Mouse (Mus musculus): Measurements from ENCODE around the gene Nup93.
A peak's percentile ranks its signal among the peaks of the same experiment; 100 is the strongest.

Gene Nup93

DNA sequence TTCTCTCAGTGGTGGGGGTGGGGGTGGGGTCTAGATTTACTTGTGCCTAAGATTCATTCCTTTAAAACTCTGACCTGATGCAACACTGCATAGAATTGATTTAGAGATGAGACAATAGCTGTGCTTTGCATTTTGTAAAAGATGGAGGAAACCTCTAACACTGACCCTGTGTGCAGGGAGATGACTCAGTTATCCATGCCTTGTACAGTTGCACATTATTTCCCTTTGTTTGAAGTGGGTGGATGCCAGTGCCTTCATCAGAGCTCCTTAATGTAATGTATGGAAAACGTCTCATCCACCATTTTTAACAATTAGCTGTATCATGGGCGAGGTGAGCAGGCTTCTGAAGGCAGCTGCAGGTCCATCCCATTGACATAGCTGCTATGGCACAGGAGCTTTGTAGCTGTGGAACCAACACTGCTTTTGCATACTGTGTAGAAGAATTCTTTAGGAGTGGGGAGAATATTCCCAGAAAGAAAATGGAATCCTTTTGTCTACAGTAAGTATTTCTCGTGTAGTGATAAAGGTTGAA lies 54.1 kb downstream of the Nup93 start:
- no peak for DNase-seq (ENCODE audit: low read depth, low spot score)

GRCm38 (mm10) chr8:94270309-94270708 lies 55.9 kb downstream of the Nup93 start:
- no peak for DNase-seq (ENCODE audit: low read depth, low spot score)

DNA sequence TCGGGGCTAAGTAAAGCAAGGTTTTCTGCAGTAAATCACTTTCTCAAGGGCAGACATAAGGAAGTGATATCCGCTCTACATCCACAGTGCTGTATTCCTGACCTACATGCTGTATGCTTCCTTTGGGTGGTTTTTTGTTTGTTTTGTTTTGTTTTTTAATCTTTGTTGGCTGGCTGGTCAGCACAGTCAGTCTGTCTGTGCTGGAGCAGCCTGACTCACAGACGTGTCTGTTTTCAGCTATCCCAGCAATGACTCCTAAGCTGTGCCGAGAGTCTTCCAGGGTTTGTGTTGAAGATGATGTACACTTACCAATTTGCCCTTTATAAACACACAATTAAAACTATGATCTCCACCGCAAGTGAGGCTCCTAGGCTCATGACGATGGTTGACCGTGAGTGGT lies 56.7 kb downstream of the Nup93 start:
- DNase-seq (ENCODE audit: low read depth, low spot score): no peak

DNA sequence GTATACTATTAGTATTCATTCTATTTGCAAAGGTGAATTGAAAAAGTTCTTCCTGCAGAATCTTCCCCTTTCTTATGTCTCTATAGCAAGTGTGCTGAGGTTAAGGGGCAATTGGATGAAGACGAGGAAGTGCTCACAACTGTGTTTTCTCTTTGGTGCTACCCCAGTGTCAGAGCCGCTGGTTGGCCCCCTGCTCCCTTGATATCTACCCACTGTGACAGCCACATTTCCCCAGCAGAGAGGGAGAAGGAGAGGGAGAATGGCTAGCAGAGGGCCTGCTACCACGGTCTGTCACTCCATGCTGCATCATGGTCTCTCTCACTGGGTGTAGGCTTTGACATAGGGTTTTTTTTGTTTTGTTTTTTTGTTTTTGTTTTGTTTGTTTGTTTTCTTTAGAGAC lies 58.2 kb downstream of the Nup93 start:
- no peak for DNase-seq (ENCODE audit: low read depth, low spot score)

DNA sequence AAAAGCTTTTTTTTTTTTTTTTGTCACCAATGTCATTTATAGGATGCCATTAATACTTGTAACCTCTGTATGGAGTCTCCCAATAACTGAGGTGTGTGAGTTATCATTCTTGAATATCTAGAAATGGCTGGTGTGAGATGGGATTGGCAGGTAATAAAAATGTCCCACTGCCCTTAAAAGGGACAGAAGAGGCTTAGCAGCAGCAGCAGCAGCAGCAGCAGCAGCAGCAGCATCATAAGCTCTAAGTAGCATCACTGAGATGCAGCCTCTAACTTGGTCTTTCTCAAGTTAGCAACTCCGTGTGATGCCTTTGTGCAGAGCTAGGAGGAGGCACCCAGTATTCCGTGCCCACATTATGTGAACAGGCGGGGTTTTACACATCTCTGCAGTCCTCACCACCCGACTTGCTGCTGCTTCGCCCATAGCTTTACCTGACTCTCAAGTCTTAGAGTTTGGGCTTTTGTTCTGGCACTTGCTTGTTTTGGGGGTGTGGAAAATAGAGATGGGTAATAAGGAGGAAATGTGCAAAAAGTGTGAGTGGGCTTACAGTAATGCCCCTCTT lies 59.0 kb downstream of the Nup93 start:
- DNase-seq (ENCODE audit: low read depth, low spot score): no peak

DNA sequence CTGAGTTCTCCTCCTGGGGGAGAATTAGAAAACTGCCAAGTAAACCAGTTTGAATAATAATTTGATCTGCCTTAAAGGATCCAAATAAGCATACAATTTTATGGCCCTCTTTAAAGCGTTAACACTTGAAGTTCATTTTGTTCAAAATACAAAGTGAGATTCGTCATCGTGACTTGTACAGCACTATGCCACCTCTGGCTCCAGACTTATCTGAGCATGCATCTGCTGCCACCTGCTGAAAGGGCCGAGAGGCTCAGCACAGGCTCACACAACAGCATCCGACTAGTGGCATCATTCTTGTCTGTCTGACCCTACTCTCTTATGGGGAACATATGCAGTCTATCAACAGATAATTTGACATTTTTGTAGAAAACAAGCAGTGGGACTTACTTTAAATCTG lies 59.7 kb downstream of the Nup93 start:
- peak; percentile 29 for DNase-seq (ENCODE audit: low read depth, low spot score)

GRCm38 (mm10) chr8:94278295-94278694 lies 63.9 kb downstream of the Nup93 start:
- peak; percentile 39 for DNase-seq (ENCODE audit: low read depth, low spot score)

DNA sequence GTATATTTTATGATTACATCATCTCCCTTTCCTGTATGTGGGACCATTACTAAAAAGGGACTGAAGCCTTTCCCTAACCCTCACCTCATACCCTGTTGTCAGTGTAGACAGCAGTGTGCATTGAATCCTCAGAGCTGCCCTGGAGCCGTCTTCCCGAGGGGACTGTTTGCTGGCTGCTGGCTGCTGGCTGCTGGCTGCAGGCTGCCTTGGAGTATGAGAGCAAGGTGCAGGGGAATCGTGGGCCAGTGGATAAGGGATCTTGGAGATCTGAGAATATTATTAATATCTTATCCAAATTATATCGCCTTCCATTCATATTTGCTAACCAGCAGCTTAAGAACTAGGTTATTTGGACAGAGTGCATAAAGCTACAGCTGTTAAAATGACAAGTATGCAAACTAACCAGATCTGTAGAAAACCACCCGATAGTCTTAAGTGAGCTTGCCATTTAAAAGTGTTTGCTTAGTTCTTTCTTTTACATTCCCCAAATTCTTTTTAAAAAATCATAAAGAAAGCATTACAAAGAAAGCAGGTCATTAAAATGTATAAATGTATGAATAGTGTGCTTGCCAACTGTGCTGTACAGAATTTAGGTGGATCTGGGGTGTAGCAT lies 65.7 kb downstream of the Nup93 start:
- DNase-seq (ENCODE audit: low read depth, low spot score): no peak

DNA sequence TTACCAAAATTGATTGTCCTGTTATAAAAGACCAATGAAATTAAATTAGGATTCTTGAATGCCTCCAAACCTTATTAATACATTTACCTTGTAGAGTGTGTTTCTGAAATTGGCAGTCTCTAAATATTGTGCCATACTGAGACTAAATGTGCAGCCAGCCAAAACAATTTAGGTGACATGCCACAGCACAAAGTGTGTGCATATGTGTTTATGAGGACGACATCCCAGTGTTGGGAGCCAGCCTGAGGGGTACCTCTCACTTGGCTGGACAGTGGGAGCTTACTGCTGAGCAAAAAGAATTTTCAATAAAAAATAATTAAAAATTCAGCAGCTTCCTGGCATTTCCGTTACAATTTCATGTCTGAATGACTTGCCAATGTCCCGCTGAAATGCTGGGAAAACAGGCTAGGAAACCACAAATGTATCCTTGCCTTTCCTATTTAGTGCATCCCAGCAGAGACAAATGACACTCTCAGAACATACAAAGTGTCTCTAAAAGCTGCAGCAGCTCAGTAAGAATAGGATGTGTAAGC lies 68.2 kb downstream of the Nup93 start:
- DNase-seq (ENCODE audit: low read depth, low spot score): no peak

DNA sequence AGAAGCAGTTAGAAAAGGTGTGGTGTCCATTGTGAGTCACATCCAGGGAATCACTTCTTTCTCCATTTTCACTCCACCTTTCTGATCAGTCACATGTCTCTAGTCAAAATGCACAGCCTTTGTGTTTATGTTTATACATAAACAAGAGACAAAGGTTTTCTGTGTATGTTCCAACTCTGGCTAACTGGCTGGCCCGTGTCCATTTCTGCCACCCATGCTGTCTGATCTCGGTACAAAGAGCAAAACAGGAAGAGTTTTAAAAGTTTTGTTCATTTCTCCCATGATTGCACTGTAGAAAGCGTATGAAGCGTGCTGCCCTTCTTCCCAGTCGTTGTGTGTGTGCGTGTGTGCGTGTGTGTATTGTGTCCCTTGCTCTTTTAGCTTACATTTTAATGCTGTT lies 69.8 kb downstream of the Nup93 start:
- no peak for DNase-seq (ENCODE audit: low read depth, low spot score)

DNA sequence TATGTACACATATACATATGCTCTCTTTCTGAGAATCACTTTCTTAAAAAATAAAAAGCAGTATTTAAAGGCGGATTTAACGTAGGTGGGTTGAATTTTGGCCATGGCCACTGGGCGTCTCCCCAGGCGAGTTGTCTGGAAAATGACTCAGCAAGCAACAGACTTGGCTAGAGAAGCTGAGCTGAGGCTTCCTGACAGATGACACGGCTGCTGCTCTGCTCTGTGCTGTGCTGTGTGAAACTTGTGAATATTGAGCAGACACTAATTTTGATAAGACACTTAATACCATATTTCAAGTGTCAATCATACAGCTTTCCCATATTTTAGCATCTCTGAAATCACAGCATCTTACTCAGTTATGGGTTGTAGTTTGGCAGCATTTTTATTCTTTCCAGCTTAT lies 76.2 kb downstream of the Nup93 start:
- no peak for DNase-seq (ENCODE audit: low read depth, low spot score)

DNA sequence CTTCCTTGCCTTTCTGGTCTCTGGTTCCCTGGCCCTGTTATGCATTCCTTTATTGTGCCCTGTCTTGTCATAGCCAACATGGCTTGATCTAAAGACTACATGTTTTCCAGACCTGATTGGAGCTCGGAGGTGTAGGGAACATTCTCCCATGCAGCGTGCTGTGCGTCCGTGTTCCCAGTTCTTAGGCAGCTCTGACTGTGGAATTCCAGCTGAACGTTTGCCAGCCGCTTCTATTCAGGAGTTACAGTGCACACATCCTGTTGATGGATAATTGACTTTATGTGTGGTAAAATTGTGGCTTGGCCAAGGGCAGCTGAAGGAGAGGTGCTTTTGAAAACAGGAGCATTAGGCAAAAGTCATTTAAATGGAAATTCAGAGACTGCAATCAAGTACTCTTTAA lies 77.7 kb downstream of the Nup93 start:
- no peak for DNase-seq (ENCODE audit: low read depth, low spot score)

DNA sequence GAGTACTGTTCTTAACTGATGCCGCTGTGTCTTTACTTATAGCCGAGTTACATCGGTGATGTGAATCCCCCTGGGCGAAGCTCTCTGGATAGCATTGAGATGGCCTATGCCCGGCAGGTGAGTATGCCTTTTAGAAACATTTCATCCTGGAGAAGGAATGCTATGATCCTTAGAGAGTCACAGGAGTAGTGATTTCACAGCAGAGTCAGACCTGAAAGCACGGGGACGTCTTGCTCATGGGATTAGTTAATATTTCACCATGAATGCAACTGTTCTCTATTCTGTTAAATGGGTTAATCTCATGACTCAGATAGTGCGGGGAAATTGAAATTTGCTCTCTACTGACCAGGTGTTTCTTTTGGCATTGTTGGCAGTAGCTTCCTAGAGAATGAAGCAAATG lies 78.3 kb downstream of the Nup93 start:
- DNase-seq (ENCODE audit: low read depth, low spot score): no peak

GRCm38 (mm10) chr8:94295687-94296086 lies 81.3 kb downstream of the Nup93 start:
- no peak for DNase-seq (ENCODE audit: low read depth, low spot score)

- DNase-seq (ENCODE audit: low read depth, low spot score): no peak
Observed at GRCm38 (mm10) chr8:94296312-94296991, 82.1 kb downstream of the Nup93 start.

DNA sequence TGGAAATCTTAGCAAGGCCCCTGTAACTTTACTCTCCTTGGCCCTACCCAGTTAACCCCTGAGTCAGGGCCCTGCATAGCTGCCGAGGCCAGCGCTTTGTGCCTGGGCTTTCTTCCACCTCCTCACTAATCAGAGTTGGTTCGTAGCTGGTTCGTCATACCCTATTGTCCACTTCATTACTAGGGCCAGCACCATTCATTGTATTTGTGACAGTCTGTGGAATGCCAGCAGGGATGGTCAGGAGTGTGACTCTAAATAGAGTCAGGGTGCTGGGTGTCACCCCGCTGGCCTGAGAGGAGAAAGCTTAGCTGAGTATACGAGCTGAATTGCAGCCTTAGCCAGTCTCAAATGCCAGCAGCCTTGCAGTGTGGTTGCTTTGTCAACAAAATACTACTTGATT lies 82.7 kb downstream of the Nup93 start:
- no peak for DNase-seq (ENCODE audit: low read depth, low spot score)

DNA sequence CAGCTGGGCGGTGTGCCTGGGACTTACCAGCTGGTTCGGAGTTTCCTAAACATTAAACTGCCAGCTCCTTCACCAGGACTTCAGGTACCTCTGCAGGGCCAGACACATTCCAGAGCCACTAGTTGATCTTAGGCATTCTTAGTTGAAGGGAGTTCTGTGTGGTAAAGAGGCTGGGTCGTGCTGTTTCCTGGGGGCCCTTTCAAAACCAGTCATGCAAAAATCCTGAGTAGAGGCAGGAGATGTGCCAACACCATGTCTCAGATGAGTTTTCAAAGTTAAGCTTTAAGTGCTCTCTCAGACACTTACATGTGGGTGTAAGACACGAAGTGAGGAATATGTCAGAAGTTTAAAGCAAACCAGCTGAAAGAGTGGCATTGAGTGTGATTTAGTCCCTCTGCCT lies 86.4 kb downstream of the Nup93 start:
- no peak for DNase-seq (ENCODE audit: low read depth, low spot score)

DNA sequence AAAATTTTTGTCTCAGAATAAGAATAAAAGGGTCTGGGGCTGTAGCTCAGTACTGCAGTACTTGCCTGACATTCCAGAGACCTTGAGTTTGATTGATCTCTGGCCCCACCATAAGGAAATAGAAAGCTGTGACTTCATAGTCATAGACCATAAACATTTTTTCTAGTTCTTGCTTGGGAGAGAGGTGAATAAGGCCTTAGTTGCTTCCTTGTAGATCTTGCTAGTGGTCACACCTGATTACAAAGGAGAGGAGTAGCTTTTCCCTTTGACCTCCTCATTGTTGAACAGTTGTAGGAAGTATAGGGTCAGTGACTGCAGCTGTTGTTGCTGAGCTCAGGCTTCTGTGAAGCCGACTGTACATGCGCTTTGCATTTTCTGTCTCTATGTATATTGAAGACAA lies 90.0 kb downstream of the Nup93 start:
- no peak for DNase-seq (ENCODE audit: low read depth, low spot score)

GRCm38 (mm10) chr8:94306989-94307513 lies 92.7 kb downstream of the Nup93 start:
- DNase-seq (ENCODE audit: low read depth, low spot score): no peak

- DNase-seq (ENCODE audit: low read depth, low spot score): no peak
Observed at GRCm38 (mm10) chr8:94307652-94308051, 93.3 kb downstream of the Nup93 start.

GRCm38 (mm10) chr8:94314069-94314468 lies 99.7 kb downstream of the Nup93 start:
- DNase-seq (ENCODE audit: low read depth, low spot score): no peak

GRCm38 (mm10) chr8:94317249-94317648 lies 102.9 kb downstream of the Nup93 start:
- no peak for DNase-seq (ENCODE audit: low read depth, low spot score)

- DNase-seq (ENCODE audit: low read depth, low spot score): no peak
Observed at GRCm38 (mm10) chr8:94317691-94318090, 103.3 kb downstream of the Nup93 start.
